Mouse (Mus musculus): Measurements from ENCODE around the gene Nr1i3.

Gene Nr1i3

GRCm38 (mm10) chr1:171195887-171196397, 17.8 kb upstream of the Nr1i3 start, which contains the start of gene Pcp4l1:
TSS of gene Pcp4l1 (minus strand) at chr1:171196268.
- DNase-seq, result peak; percentile 68

GRCm38 (mm10) chr1:171199532-171199931, 14.2 kb upstream of the Nr1i3 start:
- no peak for DNase-seq

- DNase-seq, result no peak
These were observed 13.0 kb upstream of the Nr1i3 start for GRCm38 (mm10) chr1:171200769-171201168.

- no peak for DNase-seq
These were observed 10.1 kb upstream of the Nr1i3 start for GRCm38 (mm10) chr1:171203471-171204248.

- DNase-seq, result no peak
These were observed 9.5 kb upstream of the Nr1i3 start for GRCm38 (mm10) chr1:171204249-171204644.

GRCm38 (mm10) chr1:171205704-171206493, 7.9 kb upstream of the Nr1i3 start:
- no peak for DNase-seq

GRCm38 (mm10) chr1:171209409-171209808, 4.4 kb upstream of the Nr1i3 start:
- DNase-seq, result no peak

GRCm38 (mm10) chr1:171212854-171213253, 916 bp upstream of the Nr1i3 start:
- DNase-seq, result no peak

- no peak for DNase-seq
These were observed 2.6 kb downstream of the Nr1i3 start for GRCm38 (mm10) chr1:171216241-171216955.

- peak; percentile 93 for DNase-seq
These were observed 7.1 kb downstream of the Nr1i3 start for GRCm38 (mm10) chr1:171220871-171221270.

- DNase-seq, result peak; percentile 45
These were observed 7.8 kb downstream of the Nr1i3 start for GRCm38 (mm10) chr1:171221281-171222193.

GRCm38 (mm10) chr1:171222238-171223155, 8.7 kb downstream of the Nr1i3 start, which contains the start of gene Tomm40l:
TSS of gene Tomm40l (minus strand) at chr1:171222514.
- peak; percentile 93 for DNase-seq

- DNase-seq, result no peak
These were observed 9.4 kb downstream of the Nr1i3 start for GRCm38 (mm10) chr1:171223168-171223567.

- DNase-seq, result peak; percentile 53
These were observed 10.0 kb downstream of the Nr1i3 start for GRCm38 (mm10) chr1:171223796-171224195.

- no peak for DNase-seq
These were observed 11.1 kb downstream of the Nr1i3 start, which contains the start of gene Apoa2 for GRCm38 (mm10) chr1:171224857-171225256. TSS of gene Apoa2 (plus strand) at chr1:171225054.

GRCm38 (mm10) chr1:171226780-171227179, 13.0 kb downstream of the Nr1i3 start:
- no peak for DNase-seq

- no peak for DNase-seq
These were observed 14.1 kb downstream of the Nr1i3 start for GRCm38 (mm10) chr1:171227879-171228278.

- DNase-seq, result no peak
These were observed 16.0 kb downstream of the Nr1i3 start for GRCm38 (mm10) chr1:171229750-171230149.

GRCm38 (mm10) chr1:171230215-171230614, 16.4 kb downstream of the Nr1i3 start:
- DNase-seq, result no peak

- no peak for DNase-seq
These were observed 18.1 kb downstream of the Nr1i3 start for GRCm38 (mm10) chr1:171231844-171232243.

- no peak for DNase-seq
These were observed 18.6 kb downstream of the Nr1i3 start for GRCm38 (mm10) chr1:171232348-171232747.

All from kidney, postnatal 10 days (tissue).